Mouse (Mus musculus) liver, embryonic 14.5 days (tissue): Measurements from ENCODE around the gene Kncn.

ENCODE experiments used
- CTCF ChIP-seq: IDR thresholded peaks from 2 replicates; pipeline ENCODE4 v1.5.1; 2016; ENCODE audit warnings: antibody characterized with exemption, low read depth, control low read depth
- EP300 ChIP-seq: IDR thresholded peaks from 2 replicates; pipeline ENCODE4 v1.6.1; 2016; ENCODE audit warnings: antibody characterized with exemption, low read depth

- TF ChIP-seq CTCF = no peak
- TF ChIP-seq EP300 = no peak
These were observed 20.2 kb downstream of the Kncn start for GRCm38 (mm10) chr4:115904375-115904774.
